Mouse (Mus musculus): Measurements from ENCODE around the gene Eif5b. TPM values are rescaled to one million over a fixed set of nuclear protein-coding genes. Genes with fewer than 3 reads are reported as not detected.

Gene Eif5b
- 4.3 and 6.9 TPM in 2 replicates for polyA plus RNA-seq (2012; rRNA removed)

GRCm38 (mm10) chr1:37997867-37998266 is at the start of gene Eif5b, which contains the start of gene Txndc9:
Gene Eif5b (plus strand): TSS chr1:37998010.
Gene Txndc9 (minus strand): TSS chr1:37997893.
- DNase-seq, result peak; percentile 90
- peak; percentile 17; the same call in 1 of the 2 replicates for TF ChIP-seq CTCF (IDR thresholded peaks at IDR 0.05; ENCODE audit: insufficient read depth, low read length)
- peak; percentile 45; the same call in 1 of the 2 replicates for TF ChIP-seq POLR2A (IDR thresholded peaks at IDR 0.05; ENCODE audit: borderline replicate concordance, extremely low read depth, low read depth, low read length)
- Histone ChIP-seq H3K4me3 (replicated peaks; ENCODE audit: extremely low read depth, low read depth, low read length) (peak within 1 kb of the TSS; percentile 94), H3K4me1 (ENCODE audit: control insufficient read depth, insufficient read depth, low read length) (peaks cover 5% of the 10 kb centered on the region)
- WGBS, result under 1% methylated on average over 50 of the region's 50 CpGs

- DNase-seq, result no peak
- Histone ChIP-seq H3K4me1 (ENCODE audit: control insufficient read depth, insufficient read depth, low read length) (no peaks in the 10 kb centered on the region), H3K4me3 (replicated peaks; ENCODE audit: extremely low read depth, low read depth, low read length) (no peak overlapping the region)
- WGBS, result 64% methylated on average over 2 of the region's 2 CpGs
- no peak for TF ChIP-seq POLR2A (IDR thresholded peaks at IDR 0.05; ENCODE audit: borderline replicate concordance, extremely low read depth, low read depth, low read length)
- TF ChIP-seq CTCF (IDR thresholded peaks at IDR 0.05; ENCODE audit: insufficient read depth, low read length), result no peak
These were observed 48.9 kb upstream of the Eif5b start for GRCm38 (mm10) chr1:37948906-37949305.

GRCm38 (mm10) chr1:37954786-37955185 is 43.0 kb upstream of the Eif5b start:
- Histone ChIP-seq H3K4me1 (ENCODE audit: control insufficient read depth, insufficient read depth, low read length) (peaks cover 3% of the 10 kb centered on the region; the same call in 1 of the 2 replicates), H3K4me3 (replicated peaks; ENCODE audit: extremely low read depth, low read depth, low read length) (no peak overlapping the region)
- DNase-seq, result no peak
- WGBS, result 37% methylated on average over 7 of the region's 7 CpGs
- no peak for TF ChIP-seq CTCF (IDR thresholded peaks at IDR 0.05; ENCODE audit: insufficient read depth, low read length)
- no peak for TF ChIP-seq POLR2A (IDR thresholded peaks at IDR 0.05; ENCODE audit: borderline replicate concordance, extremely low read depth, low read depth, low read length)

DNA sequence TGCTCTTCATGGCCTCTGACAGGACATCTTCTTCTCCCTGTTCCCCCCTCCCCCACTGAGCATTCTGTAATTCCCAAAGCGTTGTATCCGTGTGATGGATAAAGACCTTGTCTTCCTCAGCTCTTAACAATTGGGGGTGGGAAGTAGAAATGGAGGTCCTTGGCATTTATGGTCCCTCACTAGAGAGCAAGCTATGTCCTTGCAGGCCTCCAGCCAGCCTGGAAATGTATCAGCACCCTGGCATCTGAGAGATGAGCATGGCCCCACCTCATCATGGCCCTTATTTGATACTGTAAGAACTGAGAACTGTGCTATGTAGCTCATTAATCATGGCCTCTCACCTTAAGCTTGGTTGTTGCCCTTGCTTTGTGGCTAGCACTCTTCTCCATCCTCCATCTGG is 42.6 kb upstream of the Eif5b start:
- no peak for TF ChIP-seq CTCF (IDR thresholded peaks at IDR 0.05; ENCODE audit: insufficient read depth, low read length)
- TF ChIP-seq POLR2A (IDR thresholded peaks at IDR 0.05; ENCODE audit: borderline replicate concordance, extremely low read depth, low read depth, low read length), result no peak
- DNase-seq, result no peak
- Histone ChIP-seq H3K4me3 (replicated peaks; ENCODE audit: extremely low read depth, low read depth, low read length) (no peak overlapping the region), H3K4me1 (ENCODE audit: control insufficient read depth, insufficient read depth, low read length) (peaks cover 3% of the 10 kb centered on the region; the same call in 1 of the 2 replicates)
- 88% methylated on average over 2 of the region's 2 CpGs for WGBS

- H3K4me1 ChIP-seq (ENCODE audit: control insufficient read depth, insufficient read depth, low read length), result peaks cover 3% of the 10 kb centered on the region; the same call in 1 of the 2 replicates
These were observed 40.9 kb upstream of the Eif5b start for GRCm38 (mm10) chr1:37956690-37957431.

GRCm38 (mm10) chr1:37957659-37958058 is 40.2 kb upstream of the Eif5b start, which contains the start of gene Lyg1:
Gene Lyg1 (minus strand): TSS chr1:37957759.
- no peak for DNase-seq
- 80% methylated on average over 5 of the region's 5 CpGs for WGBS
- H3K4me3 ChIP-seq (replicated peaks; ENCODE audit: extremely low read depth, low read depth, low read length), result no peak within 1 kb of the TSS
- TF ChIP-seq POLR2A (IDR thresholded peaks at IDR 0.05; ENCODE audit: borderline replicate concordance, extremely low read depth, low read depth, low read length), result no peak
- no peak for TF ChIP-seq CTCF (IDR thresholded peaks at IDR 0.05; ENCODE audit: insufficient read depth, low read length)
- peaks cover 3% of the 10 kb centered on the region; the same call in 1 of the 2 replicates for H3K4me1 ChIP-seq (ENCODE audit: control insufficient read depth, insufficient read depth, low read length)

More at GRCm38 (mm10) chr1:37956690-37957431, 40.9 kb upstream of the Eif5b start:
- no peak overlapping the region for H3K4me3 ChIP-seq (replicated peaks; ENCODE audit: extremely low read depth, low read depth, low read length)
- no peak for DNase-seq
- 3% methylated on average over 3 of the region's 3 CpGs for WGBS
- no peak for TF ChIP-seq POLR2A (IDR thresholded peaks at IDR 0.05; ENCODE audit: borderline replicate concordance, extremely low read depth, low read depth, low read length)
- no peak for TF ChIP-seq CTCF (IDR thresholded peaks at IDR 0.05; ENCODE audit: insufficient read depth, low read length)

- DNase-seq, result no peak
- Histone ChIP-seq H3K4me3 (replicated peaks; ENCODE audit: extremely low read depth, low read depth, low read length) (no peak overlapping the region), H3K4me1 (ENCODE audit: control insufficient read depth, insufficient read depth, low read length) (peaks cover 3% of the 10 kb centered on the region; the same call in 1 of the 2 replicates)
- no peak for TF ChIP-seq CTCF (IDR thresholded peaks at IDR 0.05; ENCODE audit: insufficient read depth, low read length)
- TF ChIP-seq POLR2A (IDR thresholded peaks at IDR 0.05; ENCODE audit: borderline replicate concordance, extremely low read depth, low read depth, low read length), result no peak
- 64% methylated on average over 2 of the region's 2 CpGs for WGBS
These were observed 39.3 kb upstream of the Eif5b start for GRCm38 (mm10) chr1:37958516-37958915.

GRCm38 (mm10) chr1:37959486-37959885 is 38.3 kb upstream of the Eif5b start:
- Histone ChIP-seq H3K4me1 (ENCODE audit: control insufficient read depth, insufficient read depth, low read length) (peaks cover 3% of the 10 kb centered on the region; the same call in 1 of the 2 replicates), H3K4me3 (replicated peaks; ENCODE audit: extremely low read depth, low read depth, low read length) (no peak overlapping the region)
- no peak for DNase-seq
- 75% methylated on average over 5 of the region's 5 CpGs for WGBS
- TF ChIP-seq CTCF (IDR thresholded peaks at IDR 0.05; ENCODE audit: insufficient read depth, low read length), result no peak
- TF ChIP-seq POLR2A (IDR thresholded peaks at IDR 0.05; ENCODE audit: borderline replicate concordance, extremely low read depth, low read depth, low read length), result no peak

DNA sequence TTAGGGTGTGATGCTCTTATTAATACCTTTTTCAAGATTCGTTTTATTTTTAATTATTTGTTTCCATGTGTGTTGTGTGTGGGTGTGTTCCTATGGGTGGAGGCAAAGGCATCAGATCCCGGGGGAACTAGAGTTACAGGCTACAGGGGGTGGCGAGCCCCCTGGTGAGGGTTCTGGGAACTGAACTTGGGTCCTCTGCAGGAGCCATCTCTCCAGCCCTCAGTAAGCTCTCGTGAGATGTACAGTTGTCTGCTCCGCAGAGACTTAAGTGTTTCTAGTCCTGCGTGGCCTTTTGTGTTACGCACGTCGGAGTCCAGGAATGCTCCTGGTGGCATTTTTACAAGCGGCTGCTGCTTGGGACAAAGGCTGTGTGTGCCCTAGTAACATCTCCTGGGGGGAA is 32.2 kb upstream of the Eif5b start:
- DNase-seq, result no peak
- 66% methylated on average over 10 of the region's 10 CpGs for WGBS
- no peaks in the 10 kb centered on the region for H3K4me1 ChIP-seq (ENCODE audit: control insufficient read depth, insufficient read depth, low read length)
- H3K4me3 ChIP-seq (replicated peaks; ENCODE audit: extremely low read depth, low read depth, low read length), result no peak overlapping the region
- TF ChIP-seq POLR2A (IDR thresholded peaks at IDR 0.05; ENCODE audit: borderline replicate concordance, extremely low read depth, low read depth, low read length) (no peak), CTCF (IDR thresholded peaks at IDR 0.05; ENCODE audit: insufficient read depth, low read length) (no peak)

DNA sequence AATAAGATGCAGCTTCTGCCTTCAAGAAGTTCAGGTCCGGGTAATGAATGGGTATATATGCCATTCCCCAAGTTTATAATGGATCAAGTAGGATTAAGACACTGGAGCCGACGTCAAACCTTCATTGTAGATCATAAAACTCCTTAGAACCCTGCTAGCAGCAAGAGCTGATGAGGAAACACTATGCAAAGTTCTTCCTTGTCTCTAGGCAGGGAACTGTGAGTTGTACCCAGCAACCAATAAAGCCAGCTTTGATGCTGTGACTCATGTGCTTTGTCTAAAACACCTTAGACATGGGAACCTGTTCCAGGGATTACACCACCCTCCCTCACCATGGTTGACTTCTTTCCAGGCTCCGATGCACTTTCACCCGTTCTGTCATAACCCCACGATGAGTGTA is 29.1 kb upstream of the Eif5b start:
- H3K4me1 ChIP-seq (ENCODE audit: control insufficient read depth, insufficient read depth, low read length), result no peaks in the 10 kb centered on the region
- DNase-seq, result no peak
- TF ChIP-seq CTCF (IDR thresholded peaks at IDR 0.05; ENCODE audit: insufficient read depth, low read length), result no peak
- TF ChIP-seq POLR2A (IDR thresholded peaks at IDR 0.05; ENCODE audit: borderline replicate concordance, extremely low read depth, low read depth, low read length), result no peak
- no peak overlapping the region for H3K4me3 ChIP-seq (replicated peaks; ENCODE audit: extremely low read depth, low read depth, low read length)
- 90% methylated on average over 6 of the region's 6 CpGs for WGBS

All from lung, adult 2 months (tissue).